In the genomic region with DNA sequence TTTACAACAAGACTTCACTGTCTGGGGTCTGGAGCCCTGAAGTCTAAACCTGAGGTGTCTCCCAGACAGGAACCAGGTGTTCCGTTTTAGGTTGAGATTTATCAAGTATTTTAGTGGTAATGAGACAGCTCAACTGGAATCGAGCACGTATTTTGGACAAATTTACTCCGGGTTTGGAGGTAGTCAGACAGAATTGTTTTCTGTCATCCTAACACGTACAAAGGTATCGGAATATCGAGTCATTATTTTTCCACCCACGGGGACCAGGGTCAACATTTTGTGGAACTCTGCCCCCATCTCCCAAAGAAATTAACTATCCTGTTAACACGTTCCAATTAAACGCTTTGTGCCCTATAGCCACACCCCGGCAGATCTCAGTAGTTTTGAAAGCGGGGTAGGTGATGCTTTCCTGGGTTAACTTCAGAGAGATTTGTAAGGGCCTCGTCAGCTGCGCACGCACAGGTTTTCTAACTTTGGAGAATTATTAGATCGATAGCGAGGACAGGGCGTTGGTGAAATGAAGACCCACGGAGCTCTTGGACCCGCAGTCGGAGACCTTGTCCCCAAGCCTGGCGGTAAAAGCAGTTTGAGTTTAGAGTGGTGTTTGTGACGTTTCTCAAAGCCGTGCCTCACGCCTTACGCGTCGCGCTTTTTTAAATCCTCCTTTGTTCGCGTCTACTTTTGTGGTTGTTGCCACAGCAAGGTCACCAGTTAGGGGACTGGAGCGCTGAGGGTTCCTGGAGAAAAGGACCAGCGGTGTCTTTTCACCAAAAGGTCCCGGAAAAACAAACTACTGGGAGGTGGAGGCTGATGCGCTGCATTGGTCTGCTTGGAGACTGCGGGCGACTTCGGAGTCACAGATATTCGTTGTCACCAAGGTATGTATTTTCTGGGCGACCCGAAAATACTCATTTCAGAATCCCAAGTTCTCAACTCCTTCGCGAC, we compare ENCODE assay signal across 8 mouse cellular contexts. TPM values are rescaled to one million over a fixed set of nuclear protein-coding genes. Genes with fewer than 3 reads are reported as not detected.
DNase-seq lines count a peak whose midpoint lies in the region; ATAC-seq and TF ChIP-seq lines count a peak whose summit lies in the region.

No protein-coding gene starts in this region.

- ATAC-seq in heart, embryonic 11.5 days (replicated peaks; ENCODE audit: insufficient number of reproducible peaks, low FRiP score, low TSS enrichment) = no peak
- ATAC-seq in G1E (ENCODE audit: extremely low read depth, insufficient number of reproducible peaks, low FRiP score, poor library complexity, severe bottlenecking) = no peak
- ATAC-seq in heart, embryonic 14.5 days (ENCODE audit: insufficient number of reproducible peaks, insufficient read depth, low FRiP score, low read depth) = no peak
- no peak for ATAC-seq in granulocyte monocyte progenitor cell, adult 5-6 weeks (replicated peaks; ENCODE audit: poor library complexity, severe bottlenecking)

- H3K9ac ChIP-seq in heart, embryonic 11.5 days (ENCODE audit: low read depth, low read length) = peak overlapping the region; percentile 28; the same call in 1 of the 2 replicates
- peak overlapping the region; percentile 58 for H3K9ac ChIP-seq in heart, embryonic 14.5 days (ENCODE audit: low read length)

- H3K27me3 ChIP-seq in heart, embryonic 11.5 days (ENCODE audit: control insufficient read depth, insufficient read depth, low read length) = peaks cover 18% of the 10 kb centered on the region
- H3K27me3 ChIP-seq in G1E (ENCODE audit: insufficient read depth, low read length) = peaks cover 30% of the 10 kb centered on the region
- H3K27me3 ChIP-seq in heart, embryonic 14.5 days (ENCODE audit: control insufficient read depth, insufficient read depth, low read length) = peaks cover 25% of the 10 kb centered on the region

- DNase-seq in heart, adult 9 months (ENCODE audit: low spot score in 2 of 2) = no peak
- DNase-seq in G1E (ENCODE audit: low spot score) = no peak
- DNase-seq in mesoderm, embryonic 11.5 days (ENCODE audit: low read depth, low spot score) = peak; percentile 35
- no peak for DNase-seq in gastrocnemius, postnatal 10 days
- no peak for DNase-seq in kidney, postnatal 25 days

- H3K9me3 ChIP-seq in heart, embryonic 11.5 days (replicated peaks; ENCODE audit: control insufficient read depth, low read length) = no peaks in the 10 kb centered on the region
- no peaks in the 10 kb centered on the region for H3K9me3 ChIP-seq in G1E (replicated peaks)
- H3K9me3 ChIP-seq in heart, embryonic 14.5 days (ENCODE audit: control insufficient read depth, low read length) = no peaks in the 10 kb centered on the region

- peak overlapping the region; percentile 57 for H3K4me3 ChIP-seq in heart, embryonic 11.5 days (ENCODE audit: low read depth, low read length)
- peak overlapping the region; percentile 73; the same call in 1 of the 2 replicates for H3K4me3 ChIP-seq in G1E (ENCODE audit: low read depth, low read length)
- H3K4me3 ChIP-seq in heart, embryonic 14.5 days (ENCODE audit: control insufficient read depth in 1 of 2, insufficient read depth in 1 of 2, low read depth in 1 of 2, low read length in 2 of 2) = peak overlapping the region; percentile 54

- TF ChIP-seq CTCF in G1E (IDR thresholded peaks at IDR 0.05; ENCODE audit: low read depth, low read length) = no peak

- WGBS in heart, embryonic 11.5 days (ENCODE audit: insufficient replicate concordance) = 4% methylated on average over 43 of the region's 43 CpGs
- WGBS in heart, embryonic 14.5 days = 3% methylated on average over 43 of the region's 43 CpGs

- no peak overlapping the region for H3K27ac ChIP-seq in heart, embryonic 11.5 days (ENCODE audit: low read depth, low read length)
- no peak overlapping the region for H3K27ac ChIP-seq in heart, embryonic 14.5 days (replicated peaks in 1 of 2; ENCODE audit: control insufficient read depth in 1 of 2, insufficient read depth in 1 of 2, low read depth in 2 of 2, low read length in 2 of 2)

- H3K36me3 ChIP-seq in heart, embryonic 11.5 days (ENCODE audit: control insufficient read depth, insufficient read depth, low read length) = no peaks in the 10 kb centered on the region
- H3K36me3 ChIP-seq in G1E (replicated peaks) = no peaks in the 10 kb centered on the region
- H3K36me3 ChIP-seq in heart, embryonic 14.5 days (ENCODE audit: control insufficient read depth, insufficient read depth, low read length) = no peaks in the 10 kb centered on the region

- H3K4me2 ChIP-seq in heart, embryonic 11.5 days = peak overlapping the region; percentile 67
- peak overlapping the region; percentile 94 for H3K4me2 ChIP-seq in heart, embryonic 14.5 days (ENCODE audit: low read length)

- H3K4me1 ChIP-seq in heart, embryonic 11.5 days (ENCODE audit: control insufficient read depth, insufficient read depth, low read length) = no peaks in the 10 kb centered on the region
- H3K4me1 ChIP-seq in G1E (ENCODE audit: insufficient read depth, low read depth, low read length) = peaks cover 25% of the 10 kb centered on the region
- peaks cover 0 to 3% of the 10 kb centered on the region in 2 experiments; a peak in 1 of 4 replicates for H3K4me1 ChIP-seq in heart, embryonic 14.5 days (ENCODE audit: control insufficient read depth in 2 of 2, insufficient read depth in 2 of 2, low read length in 2 of 2)

RNA-seq across cellular contexts. Expression of gene Zfp322a, which starts 26.6 kb away (rescaled TPM):
- 43.4 and 43.7 TPM in 2 replicates for polyA plus RNA-seq in heart, embryonic 11.5 days (2014; fragmentation: Nextera tagmentation; extraction: Ambion mirVana)
- total RNA-seq in G1E (2014; fragmentation: Nextera tagmentation) (51.4 and 53.7 TPM in 2 replicates), G1E (2017) (83.0 and 110 TPM in 2 replicates)
- polyA plus RNA-seq in G1E (2012) = 1.2 and 1.4 TPM in 2 replicates
- polyA plus RNA-seq in heart, embryonic 14.5 days (2014; fragmentation: Nextera tagmentation; extraction: Ambion mirVana) = 39.5 and 41.0 TPM in 2 replicates
- 10 to 100 TPM; 13.2 to 20.8 TPM for total RNA-seq in gastrocnemius, postnatal 10 days (2021)
- total RNA-seq in granulocyte monocyte progenitor cell, adult 5-6 weeks (2014; fragmentation: Nextera tagmentation) = 21.8 and 34.5 TPM in 2 replicates
- 43.7 and 71.1 TPM in 2 replicates for total RNA-seq in granulocyte monocyte progenitor cell, adult 5-6 weeks (2017)

RNA-seq across cellular contexts. Expression of gene Abt1, which starts 28.1 kb away (rescaled TPM):
- 8.9 and 9.8 TPM in 2 replicates for polyA plus RNA-seq in heart, embryonic 11.5 days (2014; fragmentation: Nextera tagmentation; extraction: Ambion mirVana)
- total RNA-seq in G1E (2014; fragmentation: Nextera tagmentation) (3.7 and 4.0 TPM in 2 replicates), G1E (2017) (9.5 and 11.4 TPM in 2 replicates)
- 6.5 and 6.9 TPM in 2 replicates for polyA plus RNA-seq in G1E (2012)
- polyA plus RNA-seq in heart, embryonic 14.5 days (2014; fragmentation: Nextera tagmentation; extraction: Ambion mirVana) = 8.3 and 9.1 TPM in 2 replicates
- total RNA-seq in gastrocnemius, postnatal 10 days (2021) = 1 to 10 TPM; 4.8 to 5.3 TPM
- total RNA-seq in granulocyte monocyte progenitor cell, adult 5-6 weeks (2014; fragmentation: Nextera tagmentation) = 2.9 and 5.7 TPM in 2 replicates
- 11.0 and 13.7 TPM in 2 replicates for total RNA-seq in granulocyte monocyte progenitor cell, adult 5-6 weeks (2017)
